Mouse (Mus musculus) testis, adult 2 months (tissue): ENCODE data around the gene Lrmp.

Experiments
- CTCF ChIP-seq: fragments of 200-500 bp; IDR thresholded peaks from 2 replicates; pipeline ENCODE4 v1.5.1; 2012; ENCODE audit warnings: low read depth, mild to moderate bottlenecking, inconsistent platforms, low read length, moderate library complexity; ENCODE audit not compliant: control insufficient read depth, insufficient read depth, insufficient replicate concordance
- POLR2A ChIP-seq: fragments of 200-500 bp; IDR thresholded peaks from 2 replicates; pipeline ENCODE4 v1.6.1; 2012; ENCODE audit warnings: low read depth, mild to moderate bottlenecking, inconsistent platforms, low read length, moderate library complexity; ENCODE audit not compliant: control insufficient read depth

- TF ChIP-seq POLR2A (no peak), CTCF (no peak)
Measured at GRCm38 (mm10) chr6:145075088-145075547, 40.3 kb upstream of the Lrmp start.
